Mouse (Mus musculus): ENCODE data around the gene Ier2.

DNA sequence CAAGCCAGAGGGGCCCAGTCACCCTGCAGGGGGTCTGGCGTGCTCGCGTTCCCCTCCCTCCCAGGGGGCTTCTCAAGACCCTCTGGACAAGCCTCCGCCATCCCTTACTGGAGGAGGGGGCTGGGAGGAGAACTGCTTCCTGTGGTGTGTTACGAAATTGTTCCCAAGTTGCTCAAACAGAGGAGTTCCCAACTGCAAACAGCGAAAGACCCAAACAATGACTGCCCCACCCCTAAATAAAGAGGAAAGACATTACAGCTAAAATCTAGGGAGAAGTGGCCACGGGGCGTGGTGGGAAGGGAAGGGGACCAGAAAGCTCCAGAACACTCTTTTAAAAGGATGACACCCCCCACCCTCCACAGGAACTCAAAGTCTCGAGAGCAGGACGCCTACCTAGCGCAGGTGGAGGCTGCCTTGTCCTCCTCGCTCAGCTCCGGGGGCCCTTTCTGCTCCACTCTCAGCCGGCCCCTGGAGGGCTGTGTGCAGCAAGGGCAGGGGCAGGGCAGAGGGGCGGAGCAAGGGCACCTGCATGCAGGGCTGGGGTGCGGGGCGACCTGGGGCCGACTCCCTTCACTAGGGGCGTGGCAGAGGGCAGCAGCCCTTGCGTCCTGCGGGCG lies 44.7 kb upstream of the Ier2 start:
- no peak for TF ChIP-seq CTCF (IDR thresholded peaks at IDR 0.05; ENCODE audit: borderline replicate concordance, extremely low read depth, insufficient read depth, insufficient read length)
- TF ChIP-seq POLR2A (IDR thresholded peaks at IDR 0.05; ENCODE audit: borderline replicate concordance, extremely low read depth, insufficient read depth, insufficient read length, poor library complexity, severe bottlenecking), result no peak
